Mouse (Mus musculus) CD4-positive naive resting alpha-beta T cell, adult 57 days (primary cell): ENCODE results near the gene Tmem177. TPM values are rescaled to one million over a fixed set of nuclear protein-coding genes. Genes with fewer than 3 reads are reported as not detected.

Experiments
- total RNA-seq: library from RNA; stranded (reverse); gene quantifications from one replicate; pipeline ENCODE4 v1.2.4, GENCODE M21; 2023

The Tmem177 gene
- total RNA-seq: 3.2 TPM

DNA sequence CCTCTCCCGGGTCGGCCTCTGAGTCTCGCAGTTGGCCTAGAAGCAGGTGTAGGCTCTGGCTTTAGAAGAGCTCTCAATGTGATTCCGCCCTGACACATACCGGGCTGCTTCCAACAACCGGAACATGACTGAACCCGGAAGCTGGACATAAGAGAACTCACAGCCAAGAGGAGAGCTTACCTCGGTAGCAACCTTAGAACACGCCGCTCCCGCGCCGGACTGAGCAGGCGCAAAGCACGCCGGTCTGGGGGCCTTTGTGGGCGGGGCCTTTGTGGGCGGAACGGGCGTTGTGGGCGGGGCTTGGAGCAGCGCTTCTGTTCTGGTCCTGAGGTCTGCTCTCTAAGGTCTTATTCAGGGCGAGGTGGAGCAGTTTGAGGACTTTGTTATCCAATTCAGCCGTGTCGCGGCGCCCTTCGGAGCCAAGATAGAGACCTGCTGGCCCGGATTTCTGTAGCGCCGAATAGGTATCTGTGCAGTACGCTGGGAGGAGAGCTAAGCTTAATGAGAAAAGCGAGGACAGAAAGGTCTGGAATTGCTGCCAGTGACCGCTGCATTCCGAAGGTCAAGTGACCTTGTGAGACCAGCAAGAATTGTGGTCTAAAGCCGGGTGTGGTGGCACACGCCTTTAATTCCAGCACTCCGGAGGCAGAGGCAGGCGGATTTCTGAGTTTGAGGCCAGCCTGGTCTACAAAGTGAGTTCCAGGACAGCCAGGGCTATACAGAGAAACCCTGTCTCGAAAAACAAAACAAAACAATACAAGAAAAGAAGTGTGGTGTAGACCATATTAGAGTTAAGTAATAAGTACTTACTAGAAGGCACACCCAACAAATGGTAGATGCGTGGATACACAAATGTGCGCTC, at the start of gene Tmem177:
Tmem177 (minus strand) TSS at position 256 of the 862 bp plus-strand sequence.

Other genes with a start within 250 kb of the Tmem177 start
- gene Ptpn4, start 75.6 kb downstream of the Tmem177 start, total RNA-seq: 20.3 TPM
- gene Cfap221, start 84.0 kb upstream of the Tmem177 start, total RNA-seq: not detected
- not detected for gene Sctr, start 93.7 kb upstream of the Tmem177 start, total RNA-seq
- gene Tmem37, start 160.9 kb upstream of the Tmem177 start, total RNA-seq: 0.74 TPM
- gene Dbi, start 207.9 kb upstream of the Tmem177 start, total RNA-seq: 32.2 TPM
- 9.8 TPM for gene 3110009E18Rik, start 208.0 kb upstream of the Tmem177 start, total RNA-seq